Mouse (Mus musculus): Measurements from ENCODE around the gene Rexo1.

Gene Rexo1

GRCm38 (mm10) chr10:80584642-80585552, 23.5 kb upstream of the Rexo1 start:
- DNase-seq (ENCODE audit: low spot score in 2 of 2), result no peak

- no peak for DNase-seq (ENCODE audit: low spot score in 2 of 2)
These were observed 22.7 kb upstream of the Rexo1 start for GRCm38 (mm10) chr10:80584045-80584488.

- no peak for DNase-seq (ENCODE audit: low spot score in 2 of 2)
These were observed 21.7 kb upstream of the Rexo1 start for GRCm38 (mm10) chr10:80583047-80583446.

- no peak for DNase-seq (ENCODE audit: low spot score in 2 of 2)
These were observed 17.6 kb upstream of the Rexo1 start for GRCm38 (mm10) chr10:80578911-80579310.

- DNase-seq (ENCODE audit: low spot score in 2 of 2), result peak in 1 of 2 experiments; percentile 73
These were observed 16.9 kb upstream of the Rexo1 start for GRCm38 (mm10) chr10:80578131-80578750.

GRCm38 (mm10) chr10:80577195-80578130, 16.1 kb upstream of the Rexo1 start, which contains the start of gene Klf16:
Klf16 (minus strand) TSS chr10:80577321.
- DNase-seq (ENCODE audit: low spot score in 2 of 2), result peak; percentile 94 to 97

- peak in 1 of 2 experiments; percentile 55 for DNase-seq (ENCODE audit: low spot score in 2 of 2)
These were observed 15.2 kb upstream of the Rexo1 start for GRCm38 (mm10) chr10:80576351-80577194.

GRCm38 (mm10) chr10:80575925-80576324, 14.6 kb upstream of the Rexo1 start:
- no peak for DNase-seq (ENCODE audit: low spot score in 2 of 2)

GRCm38 (mm10) chr10:80574896-80575295, 13.5 kb upstream of the Rexo1 start:
- DNase-seq (ENCODE audit: low spot score in 2 of 2), result no peak

- peak in 1 of 2 experiments; percentile 45 for DNase-seq (ENCODE audit: low spot score in 2 of 2)
These were observed 12.6 kb upstream of the Rexo1 start for GRCm38 (mm10) chr10:80573944-80574343.

GRCm38 (mm10) chr10:80572477-80572876, 11.1 kb upstream of the Rexo1 start:
- no peak for DNase-seq (ENCODE audit: low spot score in 2 of 2)

GRCm38 (mm10) chr10:80570871-80571836, 9.8 kb upstream of the Rexo1 start:
- DNase-seq (ENCODE audit: low spot score in 2 of 2), result no peak

- no peak for DNase-seq (ENCODE audit: low spot score in 2 of 2)
These were observed 9.1 kb upstream of the Rexo1 start for GRCm38 (mm10) chr10:80570419-80570818.

GRCm38 (mm10) chr10:80569664-80570066, 8.3 kb upstream of the Rexo1 start:
- peak in 1 of 2 experiments; percentile 42 for DNase-seq (ENCODE audit: low spot score in 2 of 2)

- no peak for DNase-seq (ENCODE audit: low spot score in 2 of 2)
These were observed 7.5 kb upstream of the Rexo1 start for GRCm38 (mm10) chr10:80568876-80569275.

- peak; percentile 80 to 85 for DNase-seq (ENCODE audit: low spot score in 2 of 2)
These were observed 5.2 kb upstream of the Rexo1 start for GRCm38 (mm10) chr10:80566375-80567092.

- DNase-seq (ENCODE audit: low spot score in 2 of 2), result no peak
These were observed 739 bp downstream of the Rexo1 start for GRCm38 (mm10) chr10:80560621-80561020.

GRCm38 (mm10) chr10:80559431-80559830, 1.9 kb downstream of the Rexo1 start:
- no peak for DNase-seq (ENCODE audit: low spot score in 2 of 2)
